Mouse (Mus musculus): ENCODE measurements around the gene BC049762. TPM values are rescaled to one million over a fixed set of nuclear protein-coding genes. Genes with fewer than 3 reads are reported as not detected.
A peak's percentile ranks its signal among the peaks of the same experiment; 100 is the strongest.

The BC049762 gene
- total and polyA plus RNA-seq, 2 experiments from 2014 or later: 0.39 TPM; not detected in 1

GRCm38 (mm10) chr11:51264352-51264751, 1.5 kb upstream of the BC049762 start:
- Histone ChIP-seq H3K27ac (no peak overlapping the region), H3K4me2 (ENCODE audit: low read depth, low read length) (peak overlapping the region; percentile 62), H3K4me1 (ENCODE audit: insufficient read depth, low read length) (peaks cover 16% of the 10 kb centered on the region; the same call in 1 of the 2 replicates), H3K9me3 (ENCODE audit: low read length) (no peaks in the 10 kb centered on the region), H3K27me3 (ENCODE audit: insufficient read depth, low read length) (no peaks in the 10 kb centered on the region), H3K9ac (replicated peaks; ENCODE audit: low read length) (peak overlapping the region; percentile 99; the same call in 1 of the 2 replicates), H3K4me3 (ENCODE audit: low read length) (peak overlapping the region; percentile 97), H3K36me3 (ENCODE audit: insufficient read depth, low read length) (no peaks in the 10 kb centered on the region)
- ATAC-seq (no peak), DNase-seq (ENCODE audit: low spot score) (peak; percentile 29)
- WGBS: 33% methylated on average over 6 of the region's 6 CpGs
- no peak for TF ChIP-seq CTCF (IDR thresholded peaks at IDR 0.05; ENCODE audit: low read depth)

GRCm38 (mm10) chr11:51263286-51263831, 513 bp upstream of the BC049762 start:
- H3K4me2 ChIP-seq (ENCODE audit: low read depth, low read length): peak overlapping the region; percentile 62
- ATAC-seq (peak; percentile 70), DNase-seq (ENCODE audit: low spot score) (peak; percentile 72)
- H3K4me1 ChIP-seq (ENCODE audit: insufficient read depth, low read length): peaks cover 16% of the 10 kb centered on the region; the same call in 1 of the 2 replicates
- WGBS: under 1% methylated on average over 50 of the region's 50 CpGs
- peak overlapping the region; percentile 97 for H3K4me3 ChIP-seq (ENCODE audit: low read length)
- no peaks in the 10 kb centered on the region for H3K9me3 ChIP-seq (ENCODE audit: low read length)
- TF ChIP-seq CTCF (IDR thresholded peaks at IDR 0.05; ENCODE audit: low read depth): no peak
- H3K9ac ChIP-seq (replicated peaks; ENCODE audit: low read length): peak overlapping the region; percentile 99
- no peaks in the 10 kb centered on the region for H3K36me3 ChIP-seq (ENCODE audit: insufficient read depth, low read length)
- no peaks in the 10 kb centered on the region for H3K27me3 ChIP-seq (ENCODE audit: insufficient read depth, low read length)
- peak overlapping the region; percentile 99 for H3K27ac ChIP-seq

- ATAC-seq (no peak), DNase-seq (ENCODE audit: low spot score) (no peak)
- no peaks in the 10 kb centered on the region for H3K27me3 ChIP-seq (ENCODE audit: insufficient read depth, low read length)
- peak within 1 kb of the TSS; percentile 99 for H3K9ac ChIP-seq (replicated peaks; ENCODE audit: low read length)
- H3K9me3 ChIP-seq (ENCODE audit: low read length): no peaks in the 10 kb centered on the region
- peak within 1 kb of the TSS; percentile 97 for H3K4me3 ChIP-seq (ENCODE audit: low read length)
- H3K4me1 ChIP-seq (ENCODE audit: insufficient read depth, low read length): peaks cover 16% of the 10 kb centered on the region; the same call in 1 of the 2 replicates
- H3K36me3 ChIP-seq (ENCODE audit: insufficient read depth, low read length): no peaks in the 10 kb centered on the region
- TF ChIP-seq CTCF (IDR thresholded peaks at IDR 0.05; ENCODE audit: low read depth): no peak
- 73% methylated on average over 3 of the region's 3 CpGs for WGBS
- H3K4me2 ChIP-seq (ENCODE audit: low read depth, low read length): peak within 1 kb of the TSS; percentile 62
- peak within 1 kb of the TSS; percentile 99 for H3K27ac ChIP-seq
These were observed 1.1 kb downstream of the BC049762 start, which contains the start of gene Clk4 for GRCm38 (mm10) chr11:51261680-51262219. Gene Clk4, plus strand, starts transcription at chr11:51261730.

GRCm38 (mm10) chr11:51257006-51257405, 5.8 kb downstream of the BC049762 start:
- H3K27ac ChIP-seq: no peak overlapping the region
- H3K36me3 ChIP-seq (ENCODE audit: insufficient read depth, low read length): no peaks in the 10 kb centered on the region
- no peak for TF ChIP-seq CTCF (IDR thresholded peaks at IDR 0.05; ENCODE audit: low read depth)
- H3K4me2 ChIP-seq (ENCODE audit: low read depth, low read length): no peak overlapping the region
- no peak for ATAC-seq
- 88% methylated on average over 4 of the region's 4 CpGs for WGBS
- no peaks in the 10 kb centered on the region for H3K9me3 ChIP-seq (ENCODE audit: low read length)
- H3K4me3 ChIP-seq (ENCODE audit: low read length): no peak overlapping the region
- no peaks in the 10 kb centered on the region for H3K4me1 ChIP-seq (ENCODE audit: insufficient read depth, low read length)
- H3K27me3 ChIP-seq (ENCODE audit: insufficient read depth, low read length): no peaks in the 10 kb centered on the region
- no peak overlapping the region for H3K9ac ChIP-seq (replicated peaks; ENCODE audit: low read length)
- no peak for DNase-seq (ENCODE audit: low spot score)

- no peak for ATAC-seq
- Histone ChIP-seq H3K4me2 (ENCODE audit: low read depth, low read length) (no peak overlapping the region), H3K36me3 (ENCODE audit: insufficient read depth, low read length) (no peaks in the 10 kb centered on the region), H3K27me3 (ENCODE audit: insufficient read depth, low read length) (no peaks in the 10 kb centered on the region), H3K4me1 (ENCODE audit: insufficient read depth, low read length) (no peaks in the 10 kb centered on the region), H3K9ac (replicated peaks; ENCODE audit: low read length) (no peak overlapping the region), H3K9me3 (ENCODE audit: low read length) (no peaks in the 10 kb centered on the region), H3K27ac (no peak overlapping the region), H3K4me3 (ENCODE audit: low read length) (no peak overlapping the region)
- DNase-seq (ENCODE audit: low spot score): no peak
- 92% methylated on average over 2 of the region's 2 CpGs for WGBS
- TF ChIP-seq CTCF (IDR thresholded peaks at IDR 0.05; ENCODE audit: low read depth): no peak
These were observed 19.9 kb downstream of the BC049762 start for GRCm38 (mm10) chr11:51242897-51243296.

GRCm38 (mm10) chr11:51234626-51235025, 28.2 kb downstream of the BC049762 start:
- Histone ChIP-seq H3K27ac (no peak overlapping the region), H3K36me3 (ENCODE audit: insufficient read depth, low read length) (no peaks in the 10 kb centered on the region), H3K4me3 (ENCODE audit: low read length) (no peak overlapping the region), H3K4me2 (ENCODE audit: low read depth, low read length) (no peak overlapping the region), H3K9me3 (ENCODE audit: low read length) (no peaks in the 10 kb centered on the region), H3K9ac (replicated peaks; ENCODE audit: low read length) (no peak overlapping the region), H3K4me1 (ENCODE audit: insufficient read depth, low read length) (no peaks in the 10 kb centered on the region), H3K27me3 (ENCODE audit: insufficient read depth, low read length) (no peaks in the 10 kb centered on the region)
- DNase-seq (ENCODE audit: low spot score) (no peak), ATAC-seq (no peak)
- TF ChIP-seq CTCF (IDR thresholded peaks at IDR 0.05; ENCODE audit: low read depth): no peak
- WGBS: 87% methylated on average over 9 of the region's 9 CpGs

- Histone ChIP-seq H3K27me3 (ENCODE audit: insufficient read depth, low read length) (no peaks in the 10 kb centered on the region), H3K4me1 (ENCODE audit: insufficient read depth, low read length) (no peaks in the 10 kb centered on the region), H3K4me3 (ENCODE audit: low read length) (no peak overlapping the region), H3K9me3 (ENCODE audit: low read length) (no peaks in the 10 kb centered on the region), H3K9ac (replicated peaks; ENCODE audit: low read length) (no peak overlapping the region), H3K36me3 (ENCODE audit: insufficient read depth, low read length) (no peaks in the 10 kb centered on the region), H3K4me2 (ENCODE audit: low read depth, low read length) (no peak overlapping the region), H3K27ac (no peak overlapping the region)
- WGBS: 66% methylated on average over 4 of the region's 4 CpGs
- DNase-seq (ENCODE audit: low spot score) (peak; percentile 9), ATAC-seq (no peak)
- no peak for TF ChIP-seq CTCF (IDR thresholded peaks at IDR 0.05; ENCODE audit: low read depth)
These were observed 35.7 kb downstream of the BC049762 start for GRCm38 (mm10) chr11:51227104-51227503.

Measured in hindbrain, postnatal 0 days (tissue).